Mouse (Mus musculus): ENCODE measurements around the gene Gm7735. TPM values are rescaled to one million over a fixed set of nuclear protein-coding genes. Genes with fewer than 3 reads are reported as not detected.
"Not testable (repeated sequence)": the region's sequence is repeated elsewhere in the genome, so short reads cannot be mapped to it uniquely, and the experiment has no call there.

Gm7735 gene
- not detected in 2 replicates for polyA plus RNA-seq (2012; rRNA removed)

GRCm38 (mm10) chr16:89169190-89169589 lies at the start of gene Gm7735:
TSS of gene Gm7735 (plus strand) at chr16:89169490.
- H3K27me3 ChIP-seq (ENCODE audit: control insufficient read depth, insufficient read depth, low read length); H3K27ac ChIP-seq (ENCODE audit: insufficient read depth, low read length); H3K4me1 ChIP-seq (ENCODE audit: control insufficient read depth, insufficient read depth, low read length); DNase-seq; H3K4me3 ChIP-seq (replicated peaks; ENCODE audit: insufficient read depth, low read depth, low read length): not testable (repeated sequence)

- TF ChIP-seq POLR2A (IDR thresholded peaks at IDR 0.05; ENCODE audit: borderline replicate concordance, insufficient read depth, low read length) (no peak), CTCF (IDR thresholded peaks at IDR 0.05; ENCODE audit: borderline replicate concordance, insufficient read depth, low read depth, low read length) (no peak)
- Histone ChIP-seq H3K4me1 (ENCODE audit: control insufficient read depth, insufficient read depth, low read length) (no peaks in the 10 kb centered on the region), H3K4me3 (replicated peaks; ENCODE audit: insufficient read depth, low read depth, low read length) (no peak within 1 kb of the TSS), H3K27ac (ENCODE audit: insufficient read depth, low read length) (no peak within 1 kb of the TSS), H3K27me3 (ENCODE audit: control insufficient read depth, insufficient read depth, low read length) (no peaks in the 10 kb centered on the region)
- 94% methylated on average over 1 of the region's 1 CpGs for WGBS
- DNase-seq = no peak
These were observed 28.7 kb upstream of the Gm7735 start, which contains the start of gene Gm6358 for GRCm38 (mm10) chr16:89140551-89140950. TSS of gene Gm6358 (plus strand) at chr16:89140851.

- 96% methylated on average over 1 of the region's 1 CpGs for WGBS
- no peaks in the 10 kb centered on the region for H3K4me1 ChIP-seq (ENCODE audit: control insufficient read depth, insufficient read depth, low read length)
- no peak within 1 kb of the TSS for H3K27ac ChIP-seq (ENCODE audit: insufficient read depth, low read length)
- no peaks in the 10 kb centered on the region; the same call in 1 of the 2 replicates for H3K27me3 ChIP-seq (ENCODE audit: control insufficient read depth, insufficient read depth, low read length)
- no peak for DNase-seq
- no peak within 1 kb of the TSS for H3K4me3 ChIP-seq (replicated peaks; ENCODE audit: insufficient read depth, low read depth, low read length)
- TF ChIP-seq CTCF (IDR thresholded peaks at IDR 0.05; ENCODE audit: borderline replicate concordance, insufficient read depth, low read depth, low read length) = no peak
- TF ChIP-seq POLR2A (IDR thresholded peaks at IDR 0.05; ENCODE audit: borderline replicate concordance, insufficient read depth, low read length) = no peak
These were observed 18.5 kb upstream of the Gm7735 start, which contains the start of gene Gm10061 for GRCm38 (mm10) chr16:89150786-89151185. TSS of gene Gm10061 (plus strand) at chr16:89151086.

GRCm38 (mm10) chr16:89157652-89158051 lies 11.6 kb upstream of the Gm7735 start, which contains the start of gene Gm9789:
TSS of gene Gm9789 (plus strand) at chr16:89157952.
- Histone ChIP-seq H3K27ac (ENCODE audit: insufficient read depth, low read length) (no peak within 1 kb of the TSS), H3K27me3 (ENCODE audit: control insufficient read depth, insufficient read depth, low read length) (no peaks in the 10 kb centered on the region; the same call in 1 of the 2 replicates), H3K4me3 (replicated peaks; ENCODE audit: insufficient read depth, low read depth, low read length) (no peak within 1 kb of the TSS), H3K4me1 (ENCODE audit: control insufficient read depth, insufficient read depth, low read length) (no peaks in the 10 kb centered on the region)
- DNase-seq = no peak
- no peak for TF ChIP-seq POLR2A (IDR thresholded peaks at IDR 0.05; ENCODE audit: borderline replicate concordance, insufficient read depth, low read length)
- no peak for TF ChIP-seq CTCF (IDR thresholded peaks at IDR 0.05; ENCODE audit: borderline replicate concordance, insufficient read depth, low read depth, low read length)
- WGBS = 85% methylated on average over 4 of the region's 4 CpGs

GRCm38 (mm10) chr16:89174435-89174834 lies 5.1 kb downstream of the Gm7735 start, which contains the start of gene 1110057P08Rik:
TSS of gene 1110057P08Rik (plus strand) at chr16:89174735.
- Histone ChIP-seq H3K4me1 (ENCODE audit: control insufficient read depth, insufficient read depth, low read length) (no peaks in the 10 kb centered on the region), H3K27me3 (ENCODE audit: control insufficient read depth, insufficient read depth, low read length) (no peaks in the 10 kb centered on the region), H3K27ac (ENCODE audit: insufficient read depth, low read length) (no peak within 1 kb of the TSS), H3K4me3 (replicated peaks; ENCODE audit: insufficient read depth, low read depth, low read length) (no peak within 1 kb of the TSS)
- 84% methylated on average over 2 of the region's 2 CpGs for WGBS
- no peak for DNase-seq
- TF ChIP-seq POLR2A (IDR thresholded peaks at IDR 0.05; ENCODE audit: borderline replicate concordance, insufficient read depth, low read length) = no peak
- TF ChIP-seq CTCF (IDR thresholded peaks at IDR 0.05; ENCODE audit: borderline replicate concordance, insufficient read depth, low read depth, low read length) = no peak

GRCm38 (mm10) chr16:89188621-89189020 lies 19.3 kb downstream of the Gm7735 start:
- Histone ChIP-seq H3K27me3 (ENCODE audit: control insufficient read depth, insufficient read depth, low read length) (no peaks in the 10 kb centered on the region), H3K4me1 (ENCODE audit: control insufficient read depth, insufficient read depth, low read length) (no peaks in the 10 kb centered on the region), H3K27ac (ENCODE audit: insufficient read depth, low read length) (no peak overlapping the region), H3K4me3 (replicated peaks; ENCODE audit: insufficient read depth, low read depth, low read length) (no peak overlapping the region)
- WGBS = 78% methylated on average over 4 of the region's 4 CpGs
- no peak for DNase-seq
- TF ChIP-seq POLR2A (IDR thresholded peaks at IDR 0.05; ENCODE audit: borderline replicate concordance, insufficient read depth, low read length) (no peak), CTCF (IDR thresholded peaks at IDR 0.05; ENCODE audit: borderline replicate concordance, insufficient read depth, low read depth, low read length) (no peak)

- WGBS = 69% methylated on average over 1 of the region's 1 CpGs
- H3K27ac ChIP-seq (ENCODE audit: insufficient read depth, low read length) = no peak within 1 kb of the TSS
- H3K4me3 ChIP-seq (replicated peaks; ENCODE audit: insufficient read depth, low read depth, low read length) = no peak within 1 kb of the TSS
- TF ChIP-seq CTCF (IDR thresholded peaks at IDR 0.05; ENCODE audit: borderline replicate concordance, insufficient read depth, low read depth, low read length) (no peak), POLR2A (IDR thresholded peaks at IDR 0.05; ENCODE audit: borderline replicate concordance, insufficient read depth, low read length) (no peak)
- no peaks in the 10 kb centered on the region for H3K27me3 ChIP-seq (ENCODE audit: control insufficient read depth, insufficient read depth, low read length)
- no peaks in the 10 kb centered on the region for H3K4me1 ChIP-seq (ENCODE audit: control insufficient read depth, insufficient read depth, low read length)
- DNase-seq = no peak
These were observed 36.3 kb downstream of the Gm7735 start, which contains the start of gene Krtap20-2 for GRCm38 (mm10) chr16:89205561-89205960. TSS of gene Krtap20-2 (plus strand) at chr16:89205861.

Other genes starting within 250 kb of the Gm7735 start
- gene Krtap19-9b, start 237.2 kb upstream of the Gm7735 start, polyA plus RNA-seq (2012; rRNA removed) = not detected in 2 replicates
- not detected in 2 replicates for gene Krtap16-3, start 206.6 kb upstream of the Gm7735 start, polyA plus RNA-seq (2012; rRNA removed)
- not detected in 2 replicates for gene Krtap22-2, start 158.7 kb upstream of the Gm7735 start, polyA plus RNA-seq (2012; rRNA removed)
- not detected in 2 replicates for gene Gm10229, start 154.2 kb upstream of the Gm7735 start, polyA plus RNA-seq (2012; rRNA removed)
- not detected in 2 replicates for gene Krtap6-1, start 137.8 kb upstream of the Gm7735 start, polyA plus RNA-seq (2012; rRNA removed)
- gene Gm10228, start 128.0 kb upstream of the Gm7735 start, polyA plus RNA-seq (2012; rRNA removed) = not detected in 2 replicates
- not detected in 2 replicates for gene Krtap6-5, start 121.6 kb upstream of the Gm7735 start, polyA plus RNA-seq (2012; rRNA removed)
- not detected in 2 replicates for gene 1110025L11Rik, start 105.5 kb upstream of the Gm7735 start, polyA plus RNA-seq (2012; rRNA removed)
- not detected in 2 replicates for gene Krtap6-3, start 85.5 kb upstream of the Gm7735 start, polyA plus RNA-seq (2012; rRNA removed)
- not detected in 2 replicates for gene Gm6358, start 28.6 kb upstream of the Gm7735 start, polyA plus RNA-seq (2012; rRNA removed)
- gene Gm10061, start 18.4 kb upstream of the Gm7735 start, polyA plus RNA-seq (2012; rRNA removed) = not detected in 2 replicates
- gene Gm9789, start 11.5 kb upstream of the Gm7735 start, polyA plus RNA-seq (2012; rRNA removed) = not detected in 2 replicates
- not detected in 2 replicates for gene 1110057P08Rik, start 5.2 kb downstream of the Gm7735 start, polyA plus RNA-seq (2012; rRNA removed)
- gene Krtap20-2, start 36.4 kb downstream of the Gm7735 start, polyA plus RNA-seq (2012; rRNA removed) = not detected in 2 replicates
- not detected in 2 replicates for gene Krtap21-1, start 234.4 kb downstream of the Gm7735 start, polyA plus RNA-seq (2012; rRNA removed)

Data from cerebellum, adult 2 months (tissue).